Mouse (Mus musculus) limb, embryonic 13.5 days (tissue): Measurements from ENCODE around the gene Srbd1. TPM values are rescaled to one million over a fixed set of nuclear protein-coding genes. Genes with fewer than 3 reads are reported as not detected.

Source experiments
- ATAC-seq: fragments of 200-750 bp; cut with Nextera tagmentation; 2 replicates; pipeline ENCODE4 v1.8.0; 2017; ENCODE audit warnings: low read depth, moderate number of reproducible peaks, moderate TSS enrichment; ENCODE audit not compliant: low FRiP score
- H3K27ac ChIP-seq: fragments of 300-500 bp; sonication (generic); 2 replicates; pipeline ENCODE4 v1.5.1; 2015; ENCODE audit warnings: inconsistent platforms, mild to moderate bottlenecking, moderate library complexity
- H3K27me3 ChIP-seq: fragments of 300-500 bp; sonication (generic); 2 replicates; pipeline ENCODE4 v1.6.1; 2015; ENCODE audit warnings: mild to moderate bottlenecking, inconsistent platforms
- H3K36me3 ChIP-seq: fragments of 300-500 bp; sonication (generic); 2 replicates; pipeline ENCODE4 v1.6.1; 2015; ENCODE audit warnings: inconsistent platforms, mild to moderate bottlenecking, moderate library complexity
- H3K4me1 ChIP-seq: fragments of 300-500 bp; sonication (generic); 2 replicates; pipeline ENCODE4 v1.6.1; 2015; ENCODE audit warnings: inconsistent platforms
- H3K4me2 ChIP-seq: fragments of 300-500 bp; sonication (generic); replicated peaks from 2 replicates; pipeline ENCODE4 v1.6.1; 2015; ENCODE audit warnings: inconsistent platforms, mild to moderate bottlenecking, moderate library complexity
- H3K4me3 ChIP-seq: fragments of 300-500 bp; sonication (generic); 2 replicates; pipeline ENCODE4 v1.5.1; 2015; ENCODE audit warnings: moderate library complexity, mild to moderate bottlenecking, inconsistent platforms
- H3K9ac ChIP-seq: fragments of 300-500 bp; sonication (generic); 2 replicates; pipeline ENCODE4 v1.6.1; 2015; ENCODE audit warnings: mild to moderate bottlenecking, inconsistent platforms
- H3K9me3 ChIP-seq: fragments of 300-500 bp; sonication (generic); 2 replicates; pipeline ENCODE4 v1.6.1; 2016; ENCODE audit warnings: inconsistent platforms
- WGBS: fragments of 180-500 bp; shearing (Covaris S2); methylation state at CpG from one replicate; pipeline ENCODE4 v1.1.7; 2015; 5-methylcytosine and 5-hydroxymethylcytosine counted together
- polyA plus RNA-seq: library from polyadenylated mRNA; unstranded; fragments of >200 nt; fragmentation: Nextera tagmentation; extraction: Ambion mirVana; gene quantifications from 2 replicates; pipeline ENCODE4 v1.2.1, GENCODE M21; 2015

Srbd1 gene
- polyA plus RNA-seq, 1 experiment from 2014 or later: 19.7 TPM

DNA sequence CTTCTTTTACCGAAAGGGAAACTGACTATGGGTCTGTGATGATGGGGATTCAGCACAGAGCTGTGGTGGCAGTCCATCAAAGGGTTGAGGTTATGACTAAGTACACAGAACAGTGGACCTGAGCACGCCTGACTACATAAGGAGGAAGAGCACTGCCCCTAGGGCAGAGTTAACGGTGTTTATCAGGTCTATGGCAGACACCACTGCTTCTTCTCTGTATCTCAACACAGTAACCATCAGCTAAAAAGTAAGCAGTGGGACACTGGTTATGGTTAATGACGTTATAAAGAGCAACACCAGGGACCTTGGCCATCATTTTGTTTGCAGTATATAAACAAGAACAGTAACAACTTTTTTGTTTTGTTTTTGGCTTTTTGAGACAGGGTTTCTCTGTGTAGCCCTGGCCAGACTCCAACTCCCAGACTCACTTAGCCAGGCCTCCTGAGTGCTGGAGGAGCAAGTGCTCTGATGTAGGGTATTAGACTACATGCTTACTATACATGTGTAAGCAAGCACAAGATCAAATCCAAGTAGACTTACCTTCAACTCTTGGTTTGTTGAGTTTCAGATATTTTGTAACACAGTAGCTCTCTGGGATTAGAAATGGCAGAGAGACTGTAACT, 117.3 kb downstream of the Srbd1 start:
- WGBS: 86% methylated on average over 4 of the region's 4 CpGs

DNA sequence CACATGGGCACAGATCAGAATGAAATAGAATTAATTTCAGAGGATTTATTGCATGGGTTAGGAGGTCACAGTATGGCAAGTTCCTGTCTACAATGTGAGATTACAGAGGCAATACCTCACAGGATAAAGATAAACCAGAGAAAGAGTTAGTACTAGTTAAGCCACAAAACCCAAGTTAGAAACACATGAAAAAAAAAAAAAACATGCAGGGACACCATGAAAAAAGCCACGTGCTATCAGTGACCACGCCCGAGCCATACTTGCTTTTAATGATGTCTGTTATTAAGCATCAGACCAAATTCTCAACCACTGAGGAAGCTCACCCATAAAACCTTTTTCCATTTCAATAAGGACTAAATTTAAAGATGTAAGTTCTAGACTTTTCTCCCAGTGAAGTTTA, 120.4 kb downstream of the Srbd1 start:
- Histone ChIP-seq H3K27ac (no peak overlapping the region), H3K9me3 (peaks cover 2% of the 10 kb centered on the region; the same call in 1 of the 2 replicates), H3K36me3 (no peaks in the 10 kb centered on the region), H3K4me2 (no peak overlapping the region), H3K4me3 (no peak overlapping the region), H3K4me1 (0 out of 2 replicates have a peak, but pooled peaks cover 4% of the 10 kb centered on the region), H3K27me3 (no peaks in the 10 kb centered on the region), H3K9ac (no peak overlapping the region)
- WGBS: 76% methylated on average over 3 of the region's 3 CpGs
- ATAC-seq: no peak

More for the DNA sequence above, 117.3 kb downstream of the Srbd1 start:
- no peak overlapping the region for H3K27ac ChIP-seq
- H3K4me3 ChIP-seq: no peak overlapping the region
- no peak for ATAC-seq
- H3K27me3 ChIP-seq: no peaks in the 10 kb centered on the region
- H3K9me3 ChIP-seq: no peaks in the 10 kb centered on the region; the same call in 1 of the 2 replicates
- H3K4me2 ChIP-seq: no peak overlapping the region
- H3K36me3 ChIP-seq: no peaks in the 10 kb centered on the region
- H3K9ac ChIP-seq: no peak overlapping the region
- H3K4me1 ChIP-seq: peaks cover 26% of the 10 kb centered on the region

DNA sequence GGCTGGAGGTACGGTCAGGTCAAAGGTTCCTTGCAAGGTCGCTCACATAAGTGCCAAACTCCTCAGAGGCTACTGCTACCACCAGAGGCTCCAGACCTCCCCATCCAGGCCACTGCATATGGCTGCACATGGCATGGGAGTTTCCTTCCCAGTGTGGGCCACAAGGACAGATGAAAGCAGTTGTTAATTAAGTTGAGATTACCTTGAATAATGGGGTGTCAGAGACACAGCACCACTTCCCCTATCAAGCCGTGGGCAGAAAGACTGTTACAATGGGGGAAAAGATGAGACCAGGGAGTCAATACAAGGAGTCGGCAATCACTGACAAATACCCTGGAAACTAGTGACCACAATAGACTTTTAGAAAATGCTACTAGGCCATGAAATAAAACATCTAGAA, 122.6 kb downstream of the Srbd1 start:
- Histone ChIP-seq H3K9me3 (peaks cover 8% of the 10 kb centered on the region; the same call in 1 of the 2 replicates), H3K9ac (no peak overlapping the region), H3K36me3 (0 out of 2 replicates have a peak, but pooled peaks cover 3% of the 10 kb centered on the region), H3K4me2 (no peak overlapping the region), H3K4me1 (0 out of 2 replicates have a peak, but pooled peaks cover 4% of the 10 kb centered on the region), H3K27me3 (no peaks in the 10 kb centered on the region), H3K27ac (no peak overlapping the region), H3K4me3 (no peak overlapping the region)
- 34% methylated on average over 4 of the region's 4 CpGs for WGBS
- ATAC-seq: no peak

DNA sequence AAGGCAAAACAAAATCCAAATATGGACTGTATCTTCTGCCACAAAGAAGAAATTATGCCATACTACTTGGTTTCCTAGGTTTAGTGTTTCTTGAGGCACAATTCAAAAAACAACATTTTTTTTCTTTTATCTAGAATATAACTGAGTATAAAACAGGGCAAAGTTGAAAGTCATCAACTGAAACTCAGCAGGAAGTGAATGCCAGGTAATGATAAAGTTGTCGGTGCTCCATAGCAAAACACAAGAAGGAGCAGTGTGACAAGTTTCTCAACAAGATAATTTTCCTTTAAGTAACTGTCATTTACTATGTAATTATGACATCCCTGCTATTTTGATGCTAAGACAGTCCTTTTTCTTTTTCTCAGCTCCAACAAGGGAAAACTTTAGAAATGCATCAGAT, 123.2 kb downstream of the Srbd1 start:
- Histone ChIP-seq H3K4me3 (no peak overlapping the region), H3K4me2 (no peak overlapping the region), H3K9ac (no peak overlapping the region), H3K4me1 (0 out of 2 replicates have a peak, but pooled peaks cover 4% of the 10 kb centered on the region), H3K27me3 (no peaks in the 10 kb centered on the region), H3K9me3 (peaks cover 8% of the 10 kb centered on the region; the same call in 1 of the 2 replicates), H3K27ac (no peak overlapping the region), H3K36me3 (0 out of 2 replicates have a peak, but pooled peaks cover 3% of the 10 kb centered on the region)
- WGBS: 65% methylated on average over 1 of the region's 1 CpGs
- ATAC-seq: no peak

DNA sequence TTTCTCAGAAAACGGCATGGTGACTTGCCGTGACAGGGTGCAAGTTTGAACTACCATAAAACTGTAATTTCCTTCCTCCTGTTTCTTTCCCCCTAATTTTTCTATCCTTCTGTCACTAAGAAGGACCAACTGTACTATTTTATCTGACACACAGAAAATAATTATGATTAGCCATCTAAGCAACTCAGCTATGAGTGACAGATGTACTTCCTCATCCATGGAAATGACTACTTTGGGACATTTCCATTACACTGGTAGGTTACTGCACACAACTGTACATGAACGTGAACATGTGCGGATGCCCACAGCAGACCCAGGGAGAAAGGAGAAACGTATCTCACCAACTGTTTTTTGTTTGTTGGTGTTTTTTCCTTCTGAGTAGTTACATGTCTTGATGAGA, 123.7 kb downstream of the Srbd1 start:
- Histone ChIP-seq H3K36me3 (0 out of 2 replicates have a peak, but pooled peaks cover 3% of the 10 kb centered on the region), H3K4me3 (no peak overlapping the region), H3K4me2 (no peak overlapping the region), H3K27me3 (no peaks in the 10 kb centered on the region), H3K27ac (no peak overlapping the region), H3K4me1 (0 out of 2 replicates have a peak, but pooled peaks cover 4% of the 10 kb centered on the region), H3K9me3 (0 out of 2 replicates have a peak, but pooled peaks cover 8% of the 10 kb centered on the region), H3K9ac (no peak overlapping the region)
- 85% methylated on average over 5 of the region's 5 CpGs for WGBS
- ATAC-seq: no peak

DNA sequence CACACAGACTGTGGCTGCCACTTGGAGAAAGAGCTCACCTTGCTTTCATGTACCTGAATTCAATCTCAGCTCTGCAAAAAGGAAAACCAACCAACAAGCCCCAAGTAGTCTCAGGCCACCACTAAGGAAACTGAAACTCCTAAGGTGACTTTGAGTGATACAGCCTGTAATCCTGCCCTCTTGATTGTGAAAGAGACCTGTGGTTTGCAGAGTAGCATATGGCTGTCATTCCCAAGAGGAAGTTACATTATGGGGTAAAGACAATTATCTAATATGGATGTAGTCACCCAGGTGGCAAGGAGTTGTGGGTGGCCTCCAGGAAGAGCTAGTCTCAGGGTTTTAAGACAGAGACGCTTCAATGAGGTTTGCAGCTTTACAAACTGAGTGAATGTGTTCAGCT, 125.2 kb downstream of the Srbd1 start:
- Histone ChIP-seq H3K4me2 (no peak overlapping the region), H3K27me3 (no peaks in the 10 kb centered on the region), H3K4me1 (peaks cover 3% of the 10 kb centered on the region; the same call in 1 of the 2 replicates), H3K9me3 (0 out of 2 replicates have a peak, but pooled peaks cover 8% of the 10 kb centered on the region), H3K36me3 (0 out of 2 replicates have a peak, but pooled peaks cover 3% of the 10 kb centered on the region), H3K4me3 (no peak overlapping the region), H3K27ac (no peak overlapping the region), H3K9ac (no peak overlapping the region)
- 79% methylated on average over 1 of the region's 1 CpGs for WGBS
- ATAC-seq: no peak

DNA sequence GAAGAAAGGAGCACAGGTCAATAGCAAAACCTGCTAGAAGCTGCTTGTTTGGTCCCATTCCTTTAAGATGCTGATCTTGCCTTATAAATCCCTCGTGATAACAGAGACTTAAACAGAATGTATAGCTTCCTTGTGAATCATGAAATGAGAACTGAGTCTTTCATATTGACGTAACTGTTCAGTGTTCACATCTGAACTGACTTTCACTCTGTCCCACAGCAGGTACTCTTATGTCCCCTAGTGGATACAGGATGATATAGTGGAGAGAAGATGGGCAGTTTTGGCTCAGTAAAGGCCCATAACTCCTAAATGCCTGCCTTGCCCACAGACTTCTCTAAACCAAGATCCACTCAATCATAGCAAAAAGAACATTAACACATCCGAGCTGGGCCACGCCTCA, 130.7 kb downstream of the Srbd1 start:
- ATAC-seq: no peak
- peaks cover 4% of the 10 kb centered on the region; the same call in 1 of the 2 replicates for H3K4me1 ChIP-seq
- no peak overlapping the region for H3K27ac ChIP-seq
- H3K4me2 ChIP-seq: no peak overlapping the region
- no peak overlapping the region for H3K9ac ChIP-seq
- no peaks in the 10 kb centered on the region; the same call in 1 of the 2 replicates for H3K27me3 ChIP-seq
- 67% methylated on average over 4 of the region's 4 CpGs for WGBS
- no peak overlapping the region for H3K4me3 ChIP-seq
- H3K36me3 ChIP-seq: 0 out of 2 replicates have a peak, but pooled peaks cover 7% of the 10 kb centered on the region
- H3K9me3 ChIP-seq: peaks cover 8% of the 10 kb centered on the region; the same call in 1 of the 2 replicates

DNA sequence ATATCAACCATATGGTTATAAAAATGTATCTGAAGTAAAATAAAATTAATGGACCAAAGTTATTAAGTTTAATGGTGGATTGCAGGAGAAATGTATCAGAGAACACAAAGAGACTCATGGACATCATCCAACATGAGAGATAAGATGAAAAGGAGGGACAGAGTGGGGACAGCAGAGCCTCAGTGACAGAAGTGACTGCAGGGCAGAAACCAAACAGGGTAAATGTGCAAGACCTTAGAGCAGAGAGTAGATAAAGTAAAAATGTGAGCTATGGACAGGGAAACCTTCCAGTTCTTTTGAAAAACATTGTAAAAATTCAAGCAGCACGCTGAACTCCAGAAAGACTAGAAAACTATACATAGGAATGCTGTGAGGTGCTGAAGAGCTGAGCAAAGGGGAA, 132.4 kb downstream of the Srbd1 start:
- Histone ChIP-seq H3K36me3 (0 out of 2 replicates have a peak, but pooled peaks cover 4% of the 10 kb centered on the region), H3K4me1 (peaks cover 12% of the 10 kb centered on the region; the same call in 1 of the 2 replicates), H3K9me3 (peaks cover 3% of the 10 kb centered on the region; the same call in 1 of the 2 replicates), H3K27ac (no peak overlapping the region), H3K4me2 (no peak overlapping the region), H3K9ac (no peak overlapping the region), H3K27me3 (no peaks in the 10 kb centered on the region; the same call in 1 of the 2 replicates), H3K4me3 (no peak overlapping the region)
- ATAC-seq: no peak
- 66% methylated on average over 1 of the region's 1 CpGs for WGBS

DNA sequence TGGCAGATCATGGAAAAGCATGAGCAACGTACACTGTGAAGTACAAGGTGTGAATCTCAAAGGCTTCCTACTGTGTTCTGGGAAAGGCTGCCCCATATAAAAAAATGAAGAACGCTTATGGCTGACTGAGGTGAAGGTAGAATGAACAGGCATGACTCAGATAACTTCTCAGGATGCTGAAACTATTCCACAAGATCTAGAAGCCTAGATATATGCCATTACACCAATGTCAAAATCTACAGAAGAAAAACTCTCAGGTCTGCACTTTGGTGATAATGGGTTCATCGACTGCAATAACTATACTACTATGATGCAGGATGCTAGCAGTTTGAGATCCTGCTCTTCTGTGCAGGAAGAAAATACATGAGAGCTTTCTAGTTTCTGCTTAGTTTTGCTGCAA, 133.1 kb downstream of the Srbd1 start:
- Histone ChIP-seq H3K36me3 (0 out of 2 replicates have a peak, but pooled peaks cover 4% of the 10 kb centered on the region), H3K4me2 (no peak overlapping the region), H3K27ac (no peak overlapping the region), H3K4me3 (no peak overlapping the region), H3K4me1 (peaks cover 13% of the 10 kb centered on the region; the same call in 1 of the 2 replicates), H3K27me3 (no peaks in the 10 kb centered on the region; the same call in 1 of the 2 replicates), H3K9me3 (peaks cover 3% of the 10 kb centered on the region; the same call in 1 of the 2 replicates), H3K9ac (no peak overlapping the region)
- 91% methylated on average over 3 of the region's 3 CpGs for WGBS
- ATAC-seq: no peak

DNA sequence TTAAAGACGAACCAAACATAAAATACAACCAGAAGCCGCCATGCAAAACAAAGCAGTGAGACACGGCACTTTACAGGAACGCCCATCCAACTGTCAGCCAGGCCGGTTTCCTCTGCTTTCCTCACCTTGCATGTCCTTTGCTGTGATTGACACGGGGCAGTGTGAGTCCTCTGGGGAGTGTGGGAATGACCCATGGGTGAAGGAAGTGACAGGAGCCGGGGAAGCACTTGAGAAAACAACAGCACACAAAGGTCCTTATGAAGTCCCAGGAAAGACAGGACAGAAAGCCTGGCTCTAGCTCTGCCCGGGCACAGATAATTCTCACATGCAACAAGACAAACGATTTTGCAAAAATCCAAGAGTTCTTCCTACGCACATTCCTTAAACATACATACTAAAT, 136.6 kb downstream of the Srbd1 start:
- Histone ChIP-seq H3K36me3 (0 out of 2 replicates have a peak, but pooled peaks cover 4% of the 10 kb centered on the region), H3K9me3 (peaks cover 3% of the 10 kb centered on the region; the same call in 1 of the 2 replicates), H3K4me3 (no peak overlapping the region), H3K4me2 (no peak overlapping the region), H3K27me3 (no peaks in the 10 kb centered on the region), H3K27ac (no peak overlapping the region), H3K4me1 (peaks cover 9% of the 10 kb centered on the region; the same call in 1 of the 2 replicates), H3K9ac (no peak overlapping the region)
- ATAC-seq: no peak
- 68% methylated on average over 10 of the region's 10 CpGs for WGBS

DNA sequence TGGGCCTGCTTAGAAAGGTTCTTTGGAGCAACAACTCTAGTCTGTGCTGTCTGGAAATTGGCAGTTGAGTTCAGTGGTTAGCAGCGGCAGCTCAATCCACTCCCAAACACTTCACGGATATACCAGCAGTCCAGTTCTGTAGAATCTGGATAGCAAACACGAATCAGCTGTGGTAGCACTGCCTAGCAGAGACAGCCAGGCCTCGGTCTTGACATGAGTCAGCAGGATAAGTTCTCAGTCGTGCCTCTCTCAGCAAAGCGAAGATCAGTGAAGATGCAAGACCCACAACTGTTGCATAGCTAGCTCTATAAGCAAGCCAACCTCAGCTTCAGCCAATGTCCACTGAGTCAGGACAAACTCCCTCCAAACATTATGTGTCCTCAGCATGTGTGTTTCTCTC, 142.9 kb downstream of the Srbd1 start:
- Histone ChIP-seq H3K4me1 (no peaks in the 10 kb centered on the region), H3K4me3 (no peak overlapping the region), H3K27me3 (no peaks in the 10 kb centered on the region), H3K9ac (no peak overlapping the region), H3K27ac (no peak overlapping the region), H3K4me2 (no peak overlapping the region), H3K36me3 (peaks cover 18% of the 10 kb centered on the region), H3K9me3 (0 out of 2 replicates have a peak, but pooled peaks cover 11% of the 10 kb centered on the region)
- 94% methylated on average over 6 of the region's 6 CpGs for whole genome bisulfite sequencing
- no peak for ATAC-seq

DNA sequence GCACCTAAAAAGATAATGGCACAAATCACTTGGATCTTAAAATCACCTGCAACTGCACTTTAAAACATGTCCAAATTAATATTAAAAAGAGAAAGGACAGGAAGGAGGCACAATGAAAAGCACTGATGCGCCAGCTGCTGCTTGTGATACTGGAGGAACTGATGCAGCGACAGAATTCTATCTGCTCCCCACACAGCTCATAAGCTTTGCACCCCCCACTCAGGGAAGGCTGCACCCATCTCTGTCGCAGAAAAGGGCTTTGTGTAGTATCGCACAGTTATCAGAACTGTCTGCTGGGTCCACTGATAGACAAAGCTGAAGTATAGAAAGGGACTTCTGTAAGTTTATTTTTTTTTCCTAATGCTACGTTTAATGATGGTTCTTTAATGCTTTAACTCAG, 143.3 kb downstream of the Srbd1 start:
- peaks cover 21% of the 10 kb centered on the region for H3K36me3 ChIP-seq
- H3K4me1 ChIP-seq: no peaks in the 10 kb centered on the region
- WGBS: 91% methylated on average over 5 of the region's 5 CpGs

More for the DNA sequence above, 143.3 kb downstream of the Srbd1 start:
- Histone ChIP-seq H3K9ac (no peak overlapping the region), H3K4me3 (no peak overlapping the region), H3K27ac (no peak overlapping the region), H3K4me2 (no peak overlapping the region), H3K9me3 (0 out of 2 replicates have a peak, but pooled peaks cover 14% of the 10 kb centered on the region), H3K27me3 (no peaks in the 10 kb centered on the region)
- ATAC-seq: no peak
